In the genomic region with DNA sequence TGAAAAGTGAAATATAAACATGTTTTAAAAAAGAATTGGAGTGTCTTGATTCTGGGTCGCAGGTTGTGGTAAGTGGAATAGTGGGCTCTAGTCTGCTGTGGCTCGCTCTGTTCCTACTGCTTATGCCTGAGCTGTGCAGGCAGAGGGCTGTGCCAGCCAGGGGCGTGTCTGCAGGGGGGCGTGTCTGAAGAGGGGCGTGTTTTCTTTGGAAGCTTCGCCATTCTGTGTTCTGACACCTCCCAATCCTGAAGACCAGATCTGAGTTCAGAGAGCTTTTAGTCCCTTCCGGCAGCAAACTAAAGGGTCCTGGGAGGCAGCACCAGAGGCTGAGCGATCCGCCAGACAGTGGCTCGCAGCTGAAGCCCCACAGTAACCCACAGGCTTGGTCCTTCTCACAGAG, we compare ENCODE assay signal across 8 mouse cellular contexts. TPM values are rescaled to one million over a fixed set of nuclear protein-coding genes. Genes with fewer than 3 reads are reported as not detected.
A peak's percentile ranks its signal among the peaks of the same experiment; 100 is the strongest.
DNase-seq lines count a peak whose midpoint lies in the region; ATAC-seq lines count a peak whose summit lies in the region.

No protein-coding gene starts in this region.

- peaks cover 52% of the 10 kb centered on the region for H3K4me1 ChIP-seq in embryonic facial prominence, embryonic 15.5 days
- H3K4me1 ChIP-seq in kidney, embryonic 16.5 days (ENCODE audit: insufficient read depth, low read length) = peaks cover 17% of the 10 kb centered on the region
- peaks cover 25% of the 10 kb centered on the region for H3K4me1 ChIP-seq in neural tube, embryonic 12.5 days

- DNase-seq in CD4-positive, CD25-positive, alpha-beta regulatory T cell, adult 2 months (ENCODE audit: low read depth, low spot score) = peak; percentile 43
- peak; percentile 74 for DNase-seq in ES-CJ7 (ENCODE audit: low read depth, low spot score)
- no peak for DNase-seq in cerebellum, postnatal 4 days (ENCODE audit: low spot score in 2 of 2)
- no peak for DNase-seq in left cerebral cortex, adult 18-20 months (ENCODE audit: low spot score in 2 of 2)

- 35% methylated on average over 10 of the region's 10 CpGs for WGBS in embryonic facial prominence, embryonic 15.5 days
- WGBS in kidney, embryonic 16.5 days = 21% methylated on average over 10 of the region's 10 CpGs
- WGBS in neural tube, embryonic 12.5 days = 33% methylated on average over 10 of the region's 10 CpGs

- no peak overlapping the region for H3K27ac ChIP-seq in embryonic facial prominence, embryonic 15.5 days (replicated peaks)
- no peak overlapping the region for H3K27ac ChIP-seq in kidney, embryonic 16.5 days (ENCODE audit: low read length)
- no peak overlapping the region for H3K27ac ChIP-seq in neural tube, embryonic 12.5 days

- no peak for ATAC-seq in CD4-positive, CD25-positive, alpha-beta regulatory T cell, adult 4 months
- ATAC-seq in embryonic facial prominence, embryonic 15.5 days (ENCODE audit: insufficient number of reproducible peaks, low FRiP score, low TSS enrichment, low read depth) = no peak
- ATAC-seq in kidney, embryonic 16.5 days (ENCODE audit: low FRiP score, low TSS enrichment) = no peak
- ATAC-seq in neural tube, embryonic 12.5 days (ENCODE audit: low FRiP score, low read depth) = no peak

- 0 out of 2 replicates have a peak overlapping the region, but pooled peaks have one; percentile 8 for H3K4me2 ChIP-seq in embryonic facial prominence, embryonic 15.5 days (replicated peaks)
- peak overlapping the region; percentile 39 for H3K4me2 ChIP-seq in kidney, embryonic 16.5 days (replicated peaks; ENCODE audit: low read depth, low read length)
- 0 out of 2 replicates have a peak overlapping the region, but pooled peaks have one; percentile 9 for H3K4me2 ChIP-seq in neural tube, embryonic 12.5 days (replicated peaks)

- no peak overlapping the region for H3K9ac ChIP-seq in embryonic facial prominence, embryonic 15.5 days
- no peak overlapping the region for H3K9ac ChIP-seq in kidney, embryonic 16.5 days (replicated peaks; ENCODE audit: low read length)
- no peak overlapping the region for H3K9ac ChIP-seq in neural tube, embryonic 12.5 days

- H3K27me3 ChIP-seq in embryonic facial prominence, embryonic 15.5 days = no peaks in the 10 kb centered on the region
- no peaks in the 10 kb centered on the region; the same call in 1 of the 2 replicates for H3K27me3 ChIP-seq in kidney, embryonic 16.5 days (ENCODE audit: insufficient read depth, low read length)
- no peaks in the 10 kb centered on the region for H3K27me3 ChIP-seq in neural tube, embryonic 12.5 days (replicated peaks)

- H3K4me3 ChIP-seq in embryonic facial prominence, embryonic 15.5 days (replicated peaks) = no peak overlapping the region
- H3K4me3 ChIP-seq in kidney, embryonic 16.5 days (ENCODE audit: low read length) = no peak overlapping the region
- no peak overlapping the region for H3K4me3 ChIP-seq in neural tube, embryonic 12.5 days

- no peaks in the 10 kb centered on the region for H3K36me3 ChIP-seq in embryonic facial prominence, embryonic 15.5 days
- H3K36me3 ChIP-seq in kidney, embryonic 16.5 days (ENCODE audit: insufficient read depth, low read length) = no peaks in the 10 kb centered on the region
- no peaks in the 10 kb centered on the region for H3K36me3 ChIP-seq in neural tube, embryonic 12.5 days

- no peaks in the 10 kb centered on the region for H3K9me3 ChIP-seq in embryonic facial prominence, embryonic 15.5 days (replicated peaks)
- H3K9me3 ChIP-seq in kidney, embryonic 16.5 days (ENCODE audit: low read length) = peaks cover 9% of the 10 kb centered on the region; the same call in 1 of the 2 replicates
- H3K9me3 ChIP-seq in neural tube, embryonic 12.5 days = peaks cover 4% of the 10 kb centered on the region; the same call in 1 of the 2 replicates

RNA-seq across cellular contexts. Expression of gene Gm11733, which starts 8.5 kb away (rescaled TPM):
- not detected for polyA plus RNA-seq in CD4-positive, CD25-positive, alpha-beta regulatory T cell, adult 4 months (2017; shearing (Covaris generic))
- polyA plus RNA-seq in embryonic facial prominence, embryonic 15.5 days (2015; fragmentation: Nextera tagmentation; extraction: Ambion mirVana) = 0.12 TPM in 1 of 2 replicates, not detected in the other
- not detected in 2 replicates for polyA plus RNA-seq in kidney, embryonic 16.5 days (2015; fragmentation: Nextera tagmentation; extraction: Ambion mirVana)
- 0.08 TPM in 1 of 2 replicates, not detected in the other for polyA plus RNA-seq in neural tube, embryonic 12.5 days (2016; fragmentation: Nextera tagmentation; extraction: Ambion mirVana)
- total RNA-seq in left cerebral cortex, adult 18-20 months (2021) = under 1 TPM in 1 of 2 experiments, not detected in 1; 0.19 TPM

Comparison
In these comparisons a context has a peak if more than half of its experiments do, and no peak if none do; other contexts are left out.
1. DNase-seq: peak in CD4-positive, CD25-positive, alpha-beta regulatory T cell, adult 2 months (single experiment) and ES-CJ7 (single experiment); none in cerebellum, postnatal 4 days (0 of 2) and left cerebral cortex, adult 18-20 months (0 of 2).
2. Peak in every context shown above with its lines, with median percentiles within 50 percentile points of each other: H3K4me2 ChIP-seq.